Mouse (Mus musculus) heart, embryonic 14.5 days (tissue): ENCODE results near the gene Tspear. TPM values are rescaled to one million over a fixed set of nuclear protein-coding genes. Genes with fewer than 3 reads are reported as not detected.
A peak's percentile ranks its signal among the peaks of the same experiment; 100 is the strongest.

ENCODE experiments used
- ATAC-seq: fragments of 200-750 bp; cut with Nextera tagmentation; 2 replicates; pipeline ENCODE4 v1.8.0; 2017; ENCODE audit warnings: low read depth, moderate TSS enrichment; ENCODE audit not compliant: insufficient number of reproducible peaks, insufficient read depth, low FRiP score
- H3K27ac ChIP-seq, 2 experiments: fragments of 200-500 bp in 1 of 2; fragments of 300-500 bp in 1 of 2; sonication (generic) in 1 of 2; replicated peaks in 1 of 2; 2 replicates each; pipeline ENCODE4 v1.5.1; 2012 to 2014; ENCODE audit warnings: low read depth in 2 of 2, low read length in 2 of 2, control low read depth in 1 of 2, mild to moderate bottlenecking in 1 of 2, mixed read lengths in 1 of 2; ENCODE audit not compliant: control insufficient read depth in 1 of 2, insufficient read depth in 1 of 2
- H3K27me3 ChIP-seq: fragments of 300-500 bp; sonication (generic); 2 replicates; pipeline ENCODE4 v1.6.1; 2014; ENCODE audit warnings: mild to moderate bottlenecking, low read length, control low read depth; ENCODE audit not compliant: control insufficient read depth, insufficient read depth
- H3K36me3 ChIP-seq: fragments of 300-500 bp; sonication (generic); 2 replicates; pipeline ENCODE4 v1.6.1; 2014; ENCODE audit warnings: mild to moderate bottlenecking, control low read depth, low read length, mixed read lengths; ENCODE audit not compliant: control insufficient read depth, insufficient read depth
- H3K4me1 ChIP-seq, 2 experiments: fragments of 200-500 bp in 1 of 2; fragments of 300-500 bp in 1 of 2; sonication (generic) in 1 of 2; 2 replicates each; pipeline ENCODE4 v1.6.1; 2012 to 2014; ENCODE audit warnings: low read length in 2 of 2, control low read depth in 1 of 2, mixed read lengths in 1 of 2; ENCODE audit not compliant: control insufficient read depth in 2 of 2, insufficient read depth in 2 of 2
- H3K4me2 ChIP-seq: fragments of 300-500 bp; sonication (generic); 2 replicates; pipeline ENCODE4 v1.6.1; 2014; ENCODE audit warnings: mild to moderate bottlenecking, low read length
- H3K4me3 ChIP-seq, 2 experiments: fragments of 200-500 bp in 1 of 2; fragments of 300-500 bp in 1 of 2; sonication (generic) in 1 of 2; 2 replicates each; pipeline ENCODE4 v1.5.1; 2012 to 2014; ENCODE audit warnings: low read length in 2 of 2, mild to moderate bottlenecking in 2 of 2, control low read depth in 1 of 2, low read depth in 1 of 2, moderate library complexity in 1 of 2; ENCODE audit not compliant: control insufficient read depth in 1 of 2, insufficient read depth in 1 of 2
- H3K9ac ChIP-seq: fragments of 300-500 bp; sonication (generic); 2 replicates; pipeline ENCODE4 v1.6.1; 2014; ENCODE audit warnings: mild to moderate bottlenecking, low read length
- H3K9me3 ChIP-seq: fragments of 300-500 bp; sonication (generic); 2 replicates; pipeline ENCODE4 v1.6.1; 2016; ENCODE audit warnings: low read length, control low read depth; ENCODE audit not compliant: control insufficient read depth
- WGBS: fragments of 180-500 bp; shearing (Covaris S2); extraction: QIAGEN DNeasy Blood & Tissue Kit; methylation state at CpG from one replicate; pipeline ENCODE4 v1.1.7; 2014; 5-methylcytosine and 5-hydroxymethylcytosine counted together
- polyA plus RNA-seq: library from polyadenylated mRNA; unstranded; fragments of >200 nt; fragmentation: Nextera tagmentation; extraction: Ambion mirVana; gene quantifications from 2 replicates; pipeline ENCODE4 v1.2.1, GENCODE M21; 2014

Tspear gene
- polyA plus RNA-seq, 1 experiment from 2014 or later: 0.09 TPM

GRCm38 (mm10) chr10:77847538-77847937, 161.2 kb downstream of the Tspear start:
- Histone ChIP-seq H3K27ac (no peak overlapping the region), H3K9me3 (peaks cover 23% of the 10 kb centered on the region), H3K9ac (no peak overlapping the region), H3K36me3 (no peaks in the 10 kb centered on the region), H3K27me3 (no peaks in the 10 kb centered on the region), H3K4me1 (no peaks in the 10 kb centered on the region), H3K4me3 (no peak overlapping the region), H3K4me2 (no peak overlapping the region)
- ATAC-seq: no peak
- 68% methylated on average over 2 of the region's 2 CpGs for WGBS

GRCm38 (mm10) chr10:77852559-77852958, 166.2 kb downstream of the Tspear start, which contains the start of gene Gm10318:
Gene Gm10318, plus strand, starts transcription at chr10:77852859.
- Histone ChIP-seq H3K36me3 (no peaks in the 10 kb centered on the region), H3K9ac (no peak within 1 kb of the TSS), H3K4me2 (no peak within 1 kb of the TSS), H3K4me3 (no peak within 1 kb of the TSS), H3K9me3 (0 out of 2 replicates have a peak, but pooled peaks cover 4% of the 10 kb centered on the region), H3K27me3 (no peaks in the 10 kb centered on the region), H3K4me1 (no peaks in the 10 kb centered on the region), H3K27ac (no peak within 1 kb of the TSS)
- WGBS: 59% methylated on average over 9 of the region's 9 CpGs
- no peak for ATAC-seq

- Histone ChIP-seq H3K27ac (no peak within 1 kb of the TSS), H3K4me2 (no peak within 1 kb of the TSS), H3K27me3 (no peaks in the 10 kb centered on the region), H3K4me3 (no peak within 1 kb of the TSS), H3K4me1 (no peaks in the 10 kb centered on the region; a peak in 1 of 4 replicates), H3K9ac (no peak within 1 kb of the TSS), H3K36me3 (no peaks in the 10 kb centered on the region), H3K9me3 (no peaks in the 10 kb centered on the region)
- 54% methylated on average over 7 of the region's 7 CpGs for WGBS
- no peak for ATAC-seq
Measured at GRCm38 (mm10) chr10:77861675-77862074, 175.3 kb downstream of the Tspear start, which contains the start of gene Gm3285. Gene Gm3285, plus strand, starts transcription at chr10:77861975.

GRCm38 (mm10) chr10:77864067-77864761, 177.8 kb downstream of the Tspear start:
- H3K36me3 ChIP-seq: no peaks in the 10 kb centered on the region
- H3K4me1 ChIP-seq: no peaks in the 10 kb centered on the region; a peak in 1 of 4 replicates
- H3K4me2 ChIP-seq: peak overlapping the region; percentile 31; the same call in 1 of the 2 replicates
- no peak overlapping the region for H3K4me3 ChIP-seq
- no peak overlapping the region for H3K27ac ChIP-seq
- no peaks in the 10 kb centered on the region for H3K9me3 ChIP-seq
- no peak overlapping the region for H3K9ac ChIP-seq
- H3K27me3 ChIP-seq: no peaks in the 10 kb centered on the region
- 28% methylated on average over 14 of the region's 14 CpGs for WGBS
- no peak for ATAC-seq

GRCm38 (mm10) chr10:77864762-77865143, 178.4 kb downstream of the Tspear start:
- Histone ChIP-seq H3K9ac (no peak overlapping the region), H3K4me1 (no peaks in the 10 kb centered on the region; a peak in 1 of 4 replicates), H3K9me3 (no peaks in the 10 kb centered on the region), H3K27me3 (no peaks in the 10 kb centered on the region), H3K4me2 (peak overlapping the region; percentile 31; the same call in 1 of the 2 replicates), H3K27ac (no peak overlapping the region), H3K4me3 (no peak overlapping the region), H3K36me3 (no peaks in the 10 kb centered on the region)
- no peak for ATAC-seq
- 31% methylated on average over 11 of the region's 11 CpGs for WGBS

- Histone ChIP-seq H3K36me3 (no peaks in the 10 kb centered on the region), H3K27ac (no peak overlapping the region), H3K27me3 (no peaks in the 10 kb centered on the region), H3K9ac (no peak overlapping the region), H3K4me1 (no peaks in the 10 kb centered on the region; a peak in 1 of 4 replicates), H3K4me3 (no peak overlapping the region), H3K4me2 (no peak overlapping the region), H3K9me3 (no peaks in the 10 kb centered on the region)
- ATAC-seq: no peak
- 0% methylated on average over 1 of the region's 1 CpGs for WGBS
Measured at GRCm38 (mm10) chr10:77867546-77867945, 181.2 kb downstream of the Tspear start.

GRCm38 (mm10) chr10:77869651-77870050, 183.3 kb downstream of the Tspear start:
- Histone ChIP-seq H3K9me3 (no peaks in the 10 kb centered on the region), H3K27ac (no peak overlapping the region), H3K9ac (no peak overlapping the region), H3K4me3 (no peak overlapping the region), H3K36me3 (no peaks in the 10 kb centered on the region), H3K4me2 (no peak overlapping the region), H3K4me1 (no peaks in the 10 kb centered on the region; a peak in 1 of 4 replicates), H3K27me3 (no peaks in the 10 kb centered on the region)
- WGBS: 78% methylated on average over 7 of the region's 7 CpGs
- ATAC-seq: no peak

- no peaks in the 10 kb centered on the region for H3K36me3 ChIP-seq
- H3K27ac ChIP-seq: no peak overlapping the region
- H3K27me3 ChIP-seq: no peaks in the 10 kb centered on the region
- no peak for ATAC-seq
- no peaks in the 10 kb centered on the region for H3K9me3 ChIP-seq
- no peaks in the 10 kb centered on the region for H3K4me1 ChIP-seq
- H3K9ac ChIP-seq: no peak overlapping the region
- WGBS: 61% methylated on average over 6 of the region's 6 CpGs
- H3K4me3 ChIP-seq: no peak overlapping the region
- no peak overlapping the region for H3K4me2 ChIP-seq
Measured at GRCm38 (mm10) chr10:77878985-77879384, 192.6 kb downstream of the Tspear start.
